ENCODE assay signal across 7 mouse cellular contexts in genomic region chr7:16738073-16738696, GRCm38 (mm10). TPM values are rescaled to one million over a fixed set of nuclear protein-coding genes. Genes with fewer than 3 reads are reported as not detected.
DNase-seq lines count a peak whose midpoint lies in the region; ATAC-seq lines count a peak whose summit lies in the region.

Ap2s1 (plus strand) TSS chr7:16738410.

- peak; percentile 98 for ATAC-seq in intestine, embryonic 15.5 days

- peaks cover 7% of the 10 kb centered on the region for H3K4me1 ChIP-seq in intestine, embryonic 15.5 days (replicated peaks)
- H3K4me1 ChIP-seq in midbrain, embryonic 10.5 days = peaks cover 18% of the 10 kb centered on the region

- H3K27me3 ChIP-seq in intestine, embryonic 15.5 days (replicated peaks) = no peaks in the 10 kb centered on the region
- H3K27me3 ChIP-seq in midbrain, embryonic 10.5 days (ENCODE audit: low read depth, poor library complexity, severe bottlenecking) = no peaks in the 10 kb centered on the region

- intact Hi-C loops in gastrocnemius, postnatal 36 days (cut with DNase I) = no loop called here
- intact Hi-C loops in left cerebral cortex, postnatal 25 days (cut with DNase I) = no loop called here

- H3K4me3 ChIP-seq in intestine, embryonic 15.5 days (replicated peaks) = peak within 1 kb of the TSS; percentile 86
- H3K4me3 ChIP-seq in midbrain, embryonic 10.5 days = peak within 1 kb of the TSS; percentile 72

- 0 out of 2 replicates have a peak, but pooled peaks cover 2% of the 10 kb centered on the region for H3K36me3 ChIP-seq in intestine, embryonic 15.5 days
- H3K36me3 ChIP-seq in midbrain, embryonic 10.5 days = peaks cover 8% of the 10 kb centered on the region

- peak within 1 kb of the TSS; percentile 89 for H3K9ac ChIP-seq in intestine, embryonic 15.5 days

- peak within 1 kb of the TSS; percentile 41; the same call in 1 of the 2 replicates for H3K27ac ChIP-seq in intestine, embryonic 15.5 days
- peak within 1 kb of the TSS; percentile 82 for H3K27ac ChIP-seq in midbrain, embryonic 10.5 days (replicated peaks)

- peak; percentile 97 for DNase-seq in adrenal gland, adult 2 months
- DNase-seq in embryo, embryonic 11.5 days (ENCODE audit: low read depth, low spot score) = peak; percentile 95
- DNase-seq in gastrocnemius, postnatal 36 days = peak; percentile 89 to 94
- DNase-seq in left cerebral cortex, postnatal 25 days (ENCODE audit: low spot score in 2 of 2) = peak; percentile 98 to 100
- peak; percentile 97 for DNase-seq in midbrain, embryonic 10.5 days (ENCODE audit: low spot score)
- DNase-seq in right cerebral cortex, postnatal 4 days = peak; percentile 93

- peak within 1 kb of the TSS; percentile 63 for H3K4me2 ChIP-seq in intestine, embryonic 15.5 days (replicated peaks)

- under 1% methylated on average over 34 of the region's 34 CpGs for WGBS in intestine, embryonic 15.5 days
- under 1% methylated on average over 34 of the region's 34 CpGs for WGBS in midbrain, embryonic 10.5 days

- no peaks in the 10 kb centered on the region for H3K9me3 ChIP-seq in intestine, embryonic 15.5 days
- no peaks in the 10 kb centered on the region for H3K9me3 ChIP-seq in midbrain, embryonic 10.5 days (replicated peaks)

RNA-seq across cellular contexts. Expression of gene Ap2s1, which starts in this region (rescaled TPM):
- 100 to 1,000 TPM; 138 to 139 TPM for total RNA-seq in adrenal gland, adult 2 months (2021)
- 331 and 352 TPM in 2 replicates for polyA plus RNA-seq in adrenal gland, adult 2 months (2012; rRNA removed)
- 10 to 100 TPM; 48.5 to 50.9 TPM for total RNA-seq in gastrocnemius, postnatal 36 days (2021)
- 248 and 256 TPM in 2 replicates for polyA plus RNA-seq in intestine, embryonic 15.5 days (2015; fragmentation: Nextera tagmentation; extraction: Ambion mirVana)
- total RNA-seq in left cerebral cortex, postnatal 25 days (2021) = 100 to 1,000 TPM; 278 to 295 TPM
- polyA plus RNA-seq in midbrain, embryonic 10.5 days (2016; fragmentation: Nextera tagmentation; extraction: Ambion mirVana) = 278 and 281 TPM in 2 replicates

Comparison
In these comparisons a context has a peak if more than half of its experiments do, and no peak if none do; other contexts are left out.
1. Peak in every context shown above with its lines: DNase-seq, ATAC-seq, H3K4me3 ChIP-seq and H3K27ac ChIP-seq.